Mouse (Mus musculus) gastrocnemius, postnatal 14 days (tissue): ENCODE results near the gene Nsf. TPM values are rescaled to one million over a fixed set of nuclear protein-coding genes. Genes with fewer than 3 reads are reported as not detected.
"Not testable (repeated sequence)": the region's sequence is repeated elsewhere in the genome, so short reads cannot be mapped to it uniquely, and the experiment has no call there.

Experiments used
- DNase-seq: peaks from one replicate; pipeline ENCODE4 v3.0.0; 2021; ENCODE audit warnings: mixed read lengths
- intact Hi-C: fragments of 180-260 bp; cut with DNase I; formaldehyde crosslinking; loops from one replicate; pipeline ENCODE4 v1.15.1; 2025; ENCODE audit warnings: low total_unique reads
- total RNA-seq, 2 experiments: library from RNA; stranded (reverse); gene quantifications; 2 replicates each; pipeline ENCODE4 v1.2.3; 2021

Gene Nsf
- total RNA-seq, 2 experiments from 2014 or later: 14.7 to 15.6 TPM

DNA sequence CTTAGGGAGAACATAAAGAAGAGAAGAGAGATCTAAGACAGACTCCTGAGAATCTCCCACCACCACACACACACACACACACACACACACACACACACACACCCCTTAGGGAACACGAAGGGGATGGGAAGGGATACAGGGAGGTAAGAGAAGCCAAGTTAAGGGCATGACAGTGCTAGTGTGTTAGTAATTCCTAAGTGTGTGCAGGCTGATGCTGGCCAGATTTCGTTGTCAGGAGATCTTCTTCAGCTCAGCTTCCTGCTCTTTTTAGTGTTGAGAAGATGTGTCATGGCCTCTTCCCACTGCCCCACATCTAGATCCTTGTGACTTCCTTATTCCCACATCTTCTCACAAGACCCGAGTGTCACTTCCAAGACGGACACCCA lies 52.3 kb downstream of the Nsf start:
- intact Hi-C loops: no loop called here
- DNase-seq: no peak

DNA sequence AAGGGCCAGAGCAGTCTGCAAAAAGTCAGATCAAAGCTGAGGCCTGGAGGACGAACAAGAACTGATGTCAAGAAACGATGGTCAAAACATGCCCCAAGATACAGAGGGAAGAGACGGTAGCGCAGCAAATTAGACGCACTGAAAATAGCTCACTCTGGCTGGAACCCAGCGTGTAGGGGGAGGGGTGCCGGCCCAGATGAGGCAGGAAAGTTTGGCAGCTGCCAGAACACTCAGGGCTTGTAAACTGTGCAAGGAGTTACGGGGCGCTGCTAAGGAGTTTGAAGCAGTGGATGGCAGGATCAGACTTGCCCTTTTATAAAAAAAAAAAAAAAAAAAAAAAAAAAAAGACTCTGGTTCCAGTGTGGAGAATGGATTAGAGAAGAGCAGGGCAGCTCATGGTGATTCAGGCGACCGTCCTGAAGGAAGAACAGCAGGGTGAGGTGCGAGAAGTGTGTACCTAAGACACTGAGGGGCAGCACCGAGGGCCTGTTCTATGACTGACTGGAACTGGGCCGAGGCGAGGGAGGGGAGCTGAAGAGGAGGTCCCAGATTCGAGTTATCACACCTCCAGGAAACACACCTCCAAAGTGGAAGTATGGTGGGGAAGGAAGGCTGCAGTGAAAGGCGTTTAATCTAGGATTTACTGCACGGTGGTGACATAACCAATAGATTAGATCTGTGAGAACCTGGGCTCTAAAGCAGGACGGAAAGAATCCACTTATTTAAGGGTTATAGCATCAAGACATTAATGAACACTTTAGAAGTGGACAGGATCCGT lies 52.9 kb downstream of the Nsf start:
- peak; percentile 59 for DNase-seq
- intact Hi-C loops: no loop called here

DNA sequence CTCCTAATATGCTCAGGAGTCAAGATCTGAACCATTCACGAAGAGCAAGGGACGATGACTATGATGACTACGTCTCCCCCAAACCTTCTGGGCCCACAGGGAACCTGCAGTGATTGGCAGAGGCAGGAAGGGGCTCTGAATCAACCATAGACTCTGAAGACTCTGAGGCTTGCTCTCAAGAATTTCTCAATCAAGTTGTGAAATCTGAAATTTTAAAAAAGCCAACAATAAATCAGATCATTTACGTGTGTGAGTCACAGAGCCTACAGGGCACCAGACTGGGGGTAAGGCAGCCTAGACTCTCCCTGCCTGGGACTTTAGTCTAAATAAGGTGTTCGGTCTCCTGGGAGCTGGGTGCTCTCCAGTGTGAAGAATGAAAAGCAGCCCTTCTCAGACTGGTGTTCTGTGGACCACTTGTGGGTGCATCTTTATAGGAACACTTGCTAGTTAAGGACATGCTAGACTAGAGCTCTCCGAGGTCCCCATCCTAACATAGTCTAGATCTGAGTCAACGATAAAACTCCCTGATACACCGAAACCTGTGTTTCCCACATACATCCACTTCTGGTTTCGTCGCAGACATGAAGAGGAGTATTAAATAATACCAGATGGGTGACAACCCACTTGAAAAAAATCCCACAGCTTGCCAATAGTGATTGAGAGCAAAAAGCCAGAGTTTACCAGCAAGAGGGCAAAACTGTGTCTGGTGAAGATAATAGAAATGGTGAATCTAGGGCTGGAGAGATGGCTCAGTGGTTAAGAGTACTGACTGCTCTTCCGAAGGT lies 56.7 kb downstream of the Nsf start:
- DNase-seq: no peak

DNA sequence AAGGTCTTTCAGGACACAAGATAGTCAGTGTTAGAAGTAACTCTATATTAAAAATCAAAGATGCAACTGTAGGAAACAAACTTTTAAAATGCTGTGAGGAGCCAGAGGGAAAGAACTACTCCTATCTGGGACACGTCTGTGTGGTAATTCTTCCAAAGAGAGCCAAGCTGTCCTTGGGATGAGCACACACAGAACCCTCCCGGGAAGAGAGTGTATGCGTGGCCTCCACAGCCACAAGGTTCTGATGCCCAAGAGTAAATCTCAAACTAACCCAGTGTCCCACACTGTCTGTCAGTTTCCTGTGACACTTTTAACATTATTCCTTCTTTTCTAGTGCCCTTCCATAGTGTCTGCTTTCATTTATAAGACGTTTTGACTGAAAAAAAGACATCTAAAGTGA lies 57.8 kb downstream of the Nsf start:
- intact Hi-C loops: no loop called here
- DNase-seq: no peak

More for the DNA sequence above, 56.7 kb downstream of the Nsf start:
- intact Hi-C loops: no loop called here

DNA sequence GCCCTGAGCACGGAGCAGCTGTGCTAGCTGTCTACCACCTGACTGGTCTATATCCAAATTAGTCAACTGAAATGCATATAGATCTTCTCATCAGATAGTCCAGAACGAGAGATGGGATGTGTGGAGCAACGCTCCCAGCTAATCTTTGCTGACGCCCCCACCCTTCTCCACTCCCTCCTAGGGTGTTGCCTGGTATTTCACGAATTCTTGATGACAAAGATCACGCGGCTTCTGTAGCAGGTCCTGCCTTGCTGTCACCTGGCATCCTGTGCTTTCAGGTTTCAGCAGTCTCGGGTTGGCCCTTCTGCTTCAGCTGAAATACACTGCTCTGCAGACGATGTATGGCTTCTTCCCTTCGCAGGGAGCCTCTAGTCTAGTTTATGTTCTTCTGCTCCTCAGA lies 61.0 kb downstream of the Nsf start:
- no peak for DNase-seq
- intact Hi-C loops: no loop called here

DNA sequence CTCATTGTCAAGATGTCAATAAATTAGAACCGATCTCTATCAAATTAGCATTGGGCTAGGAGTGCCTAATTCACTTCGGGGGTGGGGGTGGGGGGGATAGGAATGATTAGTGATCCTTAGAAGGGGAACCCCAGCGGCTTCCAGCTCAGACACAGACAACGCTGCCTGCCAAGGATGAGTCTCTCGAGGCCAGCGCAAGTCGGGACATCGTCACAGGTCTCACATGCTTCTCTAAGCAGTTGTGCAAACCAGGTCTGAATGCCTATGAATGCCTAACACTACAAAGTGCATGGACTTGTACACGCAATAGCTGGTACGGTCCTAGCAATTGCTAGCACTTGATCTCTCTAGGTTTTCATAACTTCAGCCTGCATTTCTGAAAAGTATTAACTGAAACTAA lies 62.1 kb downstream of the Nsf start:
- DNase-seq: no peak
- intact Hi-C loops: no loop called here

DNA sequence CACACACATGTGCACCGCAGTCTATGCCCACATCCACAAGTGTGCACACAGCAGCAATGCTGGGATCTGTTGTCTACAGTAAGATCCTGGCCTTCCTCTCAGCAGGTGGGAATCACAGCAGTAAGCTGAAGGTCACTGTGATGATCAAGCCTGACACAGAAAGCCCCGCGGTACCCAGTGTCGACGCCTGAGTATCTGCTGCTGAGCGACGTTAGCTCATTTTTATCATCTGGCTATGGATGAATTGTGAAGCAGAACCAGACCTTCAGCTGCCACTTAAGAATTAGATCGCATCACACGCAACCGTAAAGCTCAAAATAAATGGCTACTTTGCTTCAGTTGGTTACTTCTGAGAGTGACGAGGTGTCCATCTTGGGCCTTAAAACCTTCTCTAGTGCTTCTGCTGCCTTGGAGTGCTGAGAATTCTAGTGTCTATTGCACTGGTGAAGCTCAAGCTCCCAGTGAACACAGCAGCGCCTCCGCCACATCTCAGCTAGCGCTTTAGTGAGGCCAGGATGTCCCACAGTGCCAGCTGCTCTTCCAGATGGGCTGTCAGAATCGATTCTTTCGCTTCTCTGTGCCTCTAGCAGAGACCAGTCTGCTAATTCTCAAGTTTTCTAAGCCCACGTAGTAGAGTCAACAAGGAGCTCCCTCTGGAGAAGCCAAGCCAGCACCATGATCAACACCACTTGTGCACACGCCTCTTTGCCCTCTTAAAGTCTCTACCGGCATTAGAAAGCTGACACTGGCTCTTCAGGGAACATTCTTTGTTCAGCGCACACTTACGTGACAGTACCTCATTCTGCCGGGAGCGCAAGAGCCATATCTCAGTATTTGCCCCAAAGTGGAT lies 63.3 kb downstream of the Nsf start:
- no peak for DNase-seq
- intact Hi-C loops: no loop called here

DNA sequence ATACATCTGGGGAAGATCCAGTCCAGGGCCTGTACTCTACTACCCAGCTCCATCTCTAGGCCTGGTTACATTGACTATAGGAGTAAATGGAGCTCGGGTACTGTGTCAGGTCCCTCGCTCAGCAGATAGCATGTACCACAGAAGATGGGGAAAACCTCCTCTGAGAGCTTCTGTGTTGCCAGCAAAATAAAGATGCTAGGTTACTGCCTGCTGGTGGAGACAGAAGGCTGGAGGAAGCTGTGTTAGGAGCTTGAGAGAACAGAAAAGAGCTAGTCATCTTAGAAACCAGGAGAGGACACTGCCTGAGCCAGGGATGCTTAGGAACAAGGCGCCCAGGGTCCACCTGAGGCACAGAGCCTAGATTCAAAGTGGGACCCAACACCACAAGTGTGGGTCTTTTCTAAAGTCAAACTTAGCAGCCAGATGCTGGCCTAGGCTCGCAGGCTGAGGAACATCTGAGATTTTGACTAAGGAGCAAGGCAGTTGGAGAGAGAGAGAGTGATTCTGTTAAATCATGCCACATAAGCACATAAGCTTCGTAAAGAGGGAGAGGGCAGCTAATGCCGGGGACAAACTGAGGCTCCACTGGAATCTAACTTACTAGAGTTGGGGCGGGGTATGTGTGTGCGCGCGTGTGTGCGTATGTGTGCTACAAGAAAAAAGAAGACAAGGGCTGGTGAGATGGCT lies 66.0 kb downstream of the Nsf start:
- no peak for DNase-seq
- intact Hi-C loops: no loop called here

DNA sequence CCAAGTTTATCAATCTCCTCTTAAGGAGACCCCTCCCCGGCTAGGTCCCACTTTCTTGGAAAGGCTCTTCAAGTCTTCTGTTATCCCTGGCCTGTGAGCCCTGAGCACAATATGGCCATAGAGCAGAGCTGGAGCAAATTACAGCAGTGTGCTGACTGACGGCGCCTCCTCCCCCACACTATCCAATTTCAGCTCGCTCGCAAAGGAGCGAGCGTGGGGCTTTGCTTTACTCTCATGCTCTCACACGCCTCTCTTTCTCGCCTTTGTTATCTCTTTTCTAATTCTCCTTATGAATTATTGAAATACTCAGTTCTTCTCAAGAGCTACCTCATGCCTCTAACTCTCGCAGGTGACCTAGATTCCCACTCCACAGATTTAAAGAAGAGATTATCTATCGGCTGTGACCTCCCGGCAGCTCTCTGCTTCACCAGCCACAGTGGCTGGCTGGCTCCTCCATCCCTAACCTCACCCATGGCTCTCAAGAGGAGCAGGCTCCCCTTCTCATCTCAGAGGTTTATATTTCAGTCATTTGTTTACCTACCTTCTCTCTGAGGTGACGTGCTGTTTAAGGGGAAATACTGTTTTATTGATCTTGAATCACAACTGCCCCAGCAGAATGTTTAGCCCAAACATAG lies 69.0 kb downstream of the Nsf start:
- no peak for DNase-seq
- intact Hi-C loops: no loop called here

DNA sequence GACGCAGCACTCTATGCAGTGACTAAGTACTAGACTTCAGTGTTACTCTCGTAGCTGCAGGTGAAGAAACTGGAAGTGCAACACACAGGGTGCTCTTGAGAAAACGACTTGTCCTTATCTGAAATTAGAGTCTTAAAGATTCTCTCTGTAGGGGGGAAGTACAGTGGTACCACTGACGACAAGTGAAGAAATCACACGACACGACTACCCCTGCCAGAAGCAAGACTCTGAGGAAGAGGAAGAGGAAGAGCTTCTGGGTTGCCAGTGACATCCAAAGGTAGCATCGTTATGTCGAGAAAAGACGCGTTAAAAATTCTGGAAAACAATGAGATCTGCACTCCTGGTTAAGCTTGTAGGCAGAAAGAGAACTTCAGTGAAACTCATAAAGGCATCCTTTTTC lies 70.1 kb downstream of the Nsf start:
- intact Hi-C loops: no loop called here
- no peak for DNase-seq

DNA sequence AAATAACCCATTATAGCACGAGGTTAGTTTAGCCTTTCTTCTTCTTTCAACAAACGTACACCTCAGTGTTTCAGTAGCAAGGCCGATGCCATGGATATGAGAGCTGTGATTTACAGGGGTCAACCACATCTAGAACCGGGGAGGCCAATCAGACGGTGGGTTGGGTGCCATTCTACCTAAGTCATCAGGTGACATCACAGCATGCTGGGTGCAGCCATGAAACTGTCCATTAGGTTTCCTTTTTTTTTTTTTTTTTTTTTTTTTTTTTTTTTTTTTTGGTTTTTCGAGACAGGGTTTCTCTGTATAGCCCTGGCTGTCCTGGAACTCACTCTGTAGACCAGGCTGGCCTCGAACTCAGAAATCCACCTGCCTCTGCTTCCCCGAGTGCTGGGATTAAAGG lies 74.4 kb downstream of the Nsf start:
- DNase-seq, intact Hi-C loops: not testable (repeated sequence)

DNA sequence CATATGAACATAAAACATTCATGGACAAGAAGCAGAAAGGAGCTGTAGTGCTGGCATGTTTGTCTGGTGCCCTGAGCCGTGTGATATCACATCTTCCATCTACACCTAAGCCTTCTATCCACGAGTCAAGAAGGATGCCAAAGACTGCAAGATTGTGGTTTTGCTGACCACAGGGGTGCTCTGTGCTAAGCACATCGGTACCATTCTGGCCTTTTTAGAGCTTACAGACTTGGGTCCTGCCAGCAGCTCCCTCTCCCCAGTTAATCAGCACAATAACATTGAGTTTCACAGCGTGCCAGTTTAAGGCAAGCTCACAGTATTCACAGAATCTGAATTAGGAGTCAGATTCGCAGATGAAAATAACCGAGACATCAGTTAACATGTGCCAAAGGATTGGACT lies 75.4 kb downstream of the Nsf start:
- DNase-seq: no peak
- intact Hi-C loops: no loop called here

DNA sequence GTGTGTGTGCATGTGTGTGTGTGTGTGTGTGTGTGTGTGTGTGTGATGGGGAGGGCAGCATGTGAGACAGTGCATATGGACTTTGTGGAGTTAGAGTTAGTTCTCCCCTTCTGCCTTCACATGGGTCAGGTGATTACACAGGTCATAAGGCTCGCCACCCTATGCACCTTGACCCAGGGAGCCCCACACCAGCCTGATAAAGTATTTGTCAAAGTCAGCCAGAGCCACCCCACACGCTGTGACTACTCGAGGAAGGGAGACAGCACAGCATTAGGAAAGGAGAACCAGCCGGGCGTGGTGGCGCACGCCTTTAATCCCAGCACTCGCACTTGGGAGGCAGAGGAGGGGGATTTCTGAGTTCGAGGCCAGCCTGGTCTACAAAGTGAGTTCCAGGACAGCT lies 83.5 kb downstream of the Nsf start:
- no peak for DNase-seq
- intact Hi-C loops: no loop called here

DNA sequence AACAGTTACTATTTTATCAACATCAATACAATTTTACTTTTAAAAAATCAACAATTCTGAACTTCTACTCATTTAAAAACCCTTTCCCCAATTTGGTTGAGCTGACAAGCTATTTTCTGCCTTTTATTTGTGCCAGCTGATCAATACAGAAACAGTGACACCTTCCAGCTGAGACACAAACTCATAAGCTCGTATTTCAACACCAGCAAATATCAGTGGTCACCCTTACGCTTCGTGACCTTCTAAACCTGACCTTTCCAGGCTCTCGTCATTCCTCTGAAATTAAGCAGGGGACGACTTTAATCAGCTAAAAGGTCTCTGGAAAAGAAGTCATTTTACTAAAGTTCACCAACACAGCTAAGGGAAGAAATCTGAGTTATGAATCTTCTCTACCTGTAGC lies 86.2 kb downstream of the Nsf start:
- intact Hi-C loops: no loop called here
- no peak for DNase-seq

DNA sequence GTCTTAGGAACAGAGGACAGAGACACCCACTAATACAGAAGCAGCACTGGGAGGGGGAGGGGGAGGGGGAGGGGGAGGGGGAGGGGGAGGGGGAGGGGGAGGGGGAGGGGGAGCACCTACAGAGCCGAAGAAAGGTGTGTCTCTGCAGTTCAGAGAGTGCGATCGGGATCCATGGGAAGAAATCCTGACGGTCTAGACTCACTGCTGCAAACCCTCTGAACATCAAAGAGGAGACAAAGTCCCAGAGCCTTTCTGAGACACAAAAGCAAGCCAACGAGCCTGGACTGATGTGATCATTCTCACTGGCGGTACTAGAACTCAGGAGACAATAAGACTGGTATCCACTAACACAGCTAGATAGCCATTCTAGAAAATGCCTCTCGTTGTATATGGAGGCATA lies 88.5 kb downstream of the Nsf start:
- no peak for DNase-seq
- intact Hi-C loops: no loop called here

DNA sequence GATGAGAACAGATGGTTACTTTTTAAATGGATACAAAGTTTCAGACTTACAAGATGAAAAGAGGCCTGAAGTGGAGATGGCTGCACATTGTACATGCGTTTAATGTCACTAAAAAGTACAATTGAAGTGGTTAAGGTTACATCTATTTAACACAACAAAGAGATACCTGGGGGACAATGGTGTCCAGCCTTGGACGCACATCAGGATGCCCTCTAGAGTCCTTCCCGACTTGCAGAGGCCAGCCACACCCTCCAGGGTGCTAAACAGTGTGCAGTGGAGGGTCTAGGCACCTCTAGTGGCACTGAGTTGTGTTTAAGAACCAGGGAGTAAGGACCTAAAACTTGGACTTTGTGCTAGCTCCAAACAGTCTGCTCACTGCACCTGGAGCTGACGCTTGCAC lies 89.4 kb downstream of the Nsf start:
- DNase-seq: no peak
- intact Hi-C loops: no loop called here

DNA sequence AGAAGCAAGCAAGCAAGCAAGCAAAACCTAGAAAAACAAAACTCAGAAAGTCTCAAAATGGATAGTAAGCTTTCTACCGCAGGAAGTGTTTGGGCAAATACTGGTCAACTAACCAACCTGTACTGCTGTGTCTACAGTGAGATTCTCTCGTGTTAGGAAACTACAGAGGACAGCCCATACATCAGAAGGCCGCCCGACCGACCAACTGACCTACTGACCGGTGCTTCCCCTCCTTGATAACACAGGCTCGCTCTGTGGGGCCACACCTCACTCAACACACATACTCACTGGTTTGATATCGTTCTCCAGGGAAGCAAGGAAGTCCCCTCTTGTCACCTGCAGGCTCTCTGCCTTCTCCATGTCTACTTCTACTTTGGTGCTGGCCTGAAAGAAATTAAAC lies 90.9 kb downstream of the Nsf start:
- intact Hi-C loops: no loop called here
- no peak for DNase-seq

DNA sequence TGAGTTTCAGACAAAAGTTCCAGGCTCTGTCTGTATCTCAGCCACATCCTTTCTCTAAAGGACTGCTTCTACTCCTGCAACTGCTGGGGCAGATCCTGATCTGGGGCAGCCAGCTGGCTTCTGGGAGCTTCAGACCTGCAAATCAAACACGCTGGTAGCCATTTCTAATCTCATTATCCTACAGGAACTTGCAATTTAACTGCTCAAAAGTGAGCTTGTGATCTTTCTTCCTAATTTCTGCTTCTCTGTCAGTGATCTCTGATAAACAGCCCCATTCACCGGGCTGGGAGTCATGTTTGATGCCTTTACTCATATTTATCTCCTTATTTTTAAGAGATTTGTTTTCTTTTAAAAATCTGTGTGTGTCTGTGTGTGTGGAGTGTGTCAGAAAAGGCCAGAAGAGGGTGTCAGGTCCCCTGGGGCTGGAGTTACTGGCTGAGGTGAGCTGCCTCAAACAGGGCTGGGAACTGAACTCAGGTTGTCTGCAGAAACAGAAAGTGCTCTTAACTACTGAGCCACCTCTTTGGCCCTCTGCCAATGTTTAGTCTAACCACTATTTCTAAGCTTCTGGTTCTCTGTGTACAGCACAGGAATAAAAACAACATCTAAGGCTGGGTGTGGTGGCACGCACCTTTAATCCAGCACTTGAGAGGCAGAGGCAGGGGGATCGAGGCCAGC lies 93.8 kb downstream of the Nsf start:
- intact Hi-C loops: no loop called here
- DNase-seq: no peak

DNA sequence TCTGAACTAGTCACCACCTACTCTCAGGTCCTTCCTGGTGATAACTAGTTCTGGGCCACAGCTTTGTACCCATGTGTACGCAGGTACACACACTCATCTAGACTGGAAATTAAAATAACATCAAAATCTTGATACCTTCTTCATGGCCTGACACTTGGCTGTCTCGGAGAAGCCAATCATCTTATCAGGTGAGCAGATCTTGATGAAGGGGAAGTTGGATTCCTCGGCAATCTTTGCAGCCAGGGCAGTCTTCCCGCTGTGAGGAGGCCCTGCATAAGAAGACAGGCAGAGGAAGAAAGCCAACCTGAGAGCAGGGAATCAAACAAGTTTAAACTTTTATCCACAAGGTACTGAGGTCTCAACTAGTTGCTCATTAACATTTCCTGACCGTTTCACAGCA lies 95.1 kb downstream of the Nsf start:
- intact Hi-C loops: no loop called here

More for the DNA sequence above, 95.1 kb downstream of the Nsf start:
- no peak for DNase-seq
